Mouse (Mus musculus) forebrain, embryonic 13.5 days (tissue): ENCODE data around the gene Fam234b. TPM values are rescaled to one million over a fixed set of nuclear protein-coding genes. Genes with fewer than 3 reads are reported as not detected.
A peak's percentile ranks its signal among the peaks of the same experiment; 100 is the strongest.

Source experiments
- ATAC-seq: fragments of 200-750 bp; cut with Nextera tagmentation; 2 replicates; pipeline ENCODE4 v1.8.0; 2017
- H3K27ac ChIP-seq: fragments of 300-500 bp; sonication (generic); 2 replicates; pipeline ENCODE4 v1.5.1; 2015; ENCODE audit warnings: inconsistent platforms, mild to moderate bottlenecking, moderate library complexity
- H3K27me3 ChIP-seq: fragments of 300-500 bp; sonication (generic); 2 replicates; pipeline ENCODE4 v1.6.1; 2015; ENCODE audit warnings: mild to moderate bottlenecking, inconsistent platforms
- H3K36me3 ChIP-seq: fragments of 300-500 bp; sonication (generic); 2 replicates; pipeline ENCODE4 v1.6.1; 2015; ENCODE audit warnings: mild to moderate bottlenecking, inconsistent platforms; ENCODE audit not compliant: poor library complexity, severe bottlenecking
- H3K4me1 ChIP-seq: fragments of 300-500 bp; sonication (generic); 2 replicates; pipeline ENCODE4 v1.6.1; 2015; ENCODE audit warnings: inconsistent platforms
- H3K4me2 ChIP-seq: fragments of 300-500 bp; sonication (generic); 2 replicates; pipeline ENCODE4 v1.6.1; 2015; ENCODE audit warnings: inconsistent platforms, mild to moderate bottlenecking, moderate library complexity
- H3K4me3 ChIP-seq: fragments of 300-500 bp; sonication (generic); 2 replicates; pipeline ENCODE4 v1.5.1; 2015; ENCODE audit warnings: mild to moderate bottlenecking, inconsistent platforms
- H3K9ac ChIP-seq: fragments of 300-500 bp; sonication (generic); 2 replicates; pipeline ENCODE4 v1.6.1; 2015; ENCODE audit warnings: mild to moderate bottlenecking, inconsistent platforms
- H3K9me3 ChIP-seq: fragments of 300-500 bp; sonication (generic); replicated peaks from 2 replicates; pipeline ENCODE4 v1.6.1; 2016; ENCODE audit warnings: inconsistent platforms
- WGBS: fragments of 180-500 bp; shearing (Covaris S2); methylation state at CpG from one replicate; pipeline ENCODE4 v1.1.7; 2015; 5-methylcytosine and 5-hydroxymethylcytosine counted together
- polyA plus RNA-seq: library from polyadenylated mRNA; unstranded; fragments of >200 nt; fragmentation: Nextera tagmentation; extraction: Ambion mirVana; gene quantifications from 2 replicates; pipeline ENCODE4 v1.2.1, GENCODE M21; 2015

Fam234b gene
- polyA plus RNA-seq, 1 experiment from 2014 or later = 53.4 TPM

DNA sequence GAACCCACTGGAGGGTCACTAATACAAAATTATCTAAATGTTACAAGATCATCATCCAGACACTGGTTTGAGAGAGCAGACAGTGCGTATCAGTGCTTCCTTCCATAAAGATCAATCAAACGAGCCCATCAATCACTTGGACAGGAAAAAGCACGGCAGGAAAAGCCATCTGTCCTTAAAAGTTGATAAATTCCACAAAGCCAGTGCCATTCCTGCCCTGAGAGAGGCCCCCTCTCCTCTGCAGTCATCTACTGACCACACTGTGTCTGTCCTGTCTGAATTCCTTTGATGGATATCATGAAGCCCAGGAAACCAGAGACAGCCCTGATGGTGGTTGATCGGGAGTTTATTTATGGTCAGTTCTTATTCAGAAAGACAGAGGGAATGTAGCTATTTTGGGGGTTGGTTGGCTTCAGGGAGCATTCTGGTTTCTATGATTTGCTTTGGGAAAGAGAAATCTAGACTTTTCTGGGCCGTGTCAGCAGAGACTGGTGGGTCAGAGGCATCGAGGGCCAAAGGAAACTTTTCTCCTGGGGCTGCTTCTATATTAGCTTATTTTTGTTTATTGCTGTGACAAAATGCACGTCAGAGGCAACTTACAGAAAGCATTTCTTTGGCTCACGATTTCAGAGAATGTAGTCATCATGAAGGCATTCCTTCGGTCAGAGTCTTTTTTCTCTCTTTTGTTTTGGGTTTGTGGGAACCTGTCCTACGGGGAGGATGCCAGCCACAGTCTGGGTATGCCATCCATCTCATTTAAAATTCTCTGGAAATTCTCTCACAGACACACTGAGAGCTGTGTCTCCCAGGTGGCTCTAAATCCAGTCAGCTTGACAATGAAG is 10.5 kb upstream of the Fam234b start:
- Histone ChIP-seq H3K27me3 (no peaks in the 10 kb centered on the region), H3K9me3 (no peaks in the 10 kb centered on the region), H3K4me2 (no peak overlapping the region), H3K9ac (no peak overlapping the region), H3K4me1 (no peaks in the 10 kb centered on the region), H3K36me3 (no peaks in the 10 kb centered on the region), H3K4me3 (no peak overlapping the region), H3K27ac (no peak overlapping the region)
- ATAC-seq = no peak
- WGBS = 85% methylated on average over 10 of the region's 10 CpGs

DNA sequence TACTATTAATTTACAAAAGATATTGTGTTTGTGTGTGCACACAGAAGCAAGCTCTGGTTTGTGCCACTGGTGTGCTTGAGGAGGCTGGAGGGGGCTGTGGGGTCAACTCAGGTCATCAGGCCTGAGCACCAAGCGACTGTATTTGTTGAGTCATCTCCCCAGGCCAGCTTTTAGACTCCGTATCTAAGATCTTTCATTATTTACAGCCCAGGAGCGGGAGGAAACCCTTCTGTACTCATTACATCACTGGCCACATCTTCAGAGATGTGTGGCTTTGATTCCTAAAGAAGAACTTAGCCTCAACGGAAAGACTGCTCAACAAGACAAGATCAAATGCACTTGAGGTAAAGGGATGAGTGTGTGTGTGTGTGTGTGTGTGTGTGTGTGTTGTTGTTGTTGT is 9.1 kb upstream of the Fam234b start:
- no peak overlapping the region for H3K27ac ChIP-seq
- H3K4me2 ChIP-seq = no peak overlapping the region
- H3K36me3 ChIP-seq = no peaks in the 10 kb centered on the region
- ATAC-seq = no peak
- WGBS = 85% methylated on average over 4 of the region's 4 CpGs
- H3K4me1 ChIP-seq = no peaks in the 10 kb centered on the region; the same call in 1 of the 2 replicates
- no peaks in the 10 kb centered on the region for H3K27me3 ChIP-seq
- no peak overlapping the region for H3K9ac ChIP-seq
- no peaks in the 10 kb centered on the region for H3K9me3 ChIP-seq
- H3K4me3 ChIP-seq = no peak overlapping the region

- Histone ChIP-seq H3K27ac (no peak overlapping the region), H3K4me3 (no peak overlapping the region), H3K4me1 (no peaks in the 10 kb centered on the region; the same call in 1 of the 2 replicates), H3K9ac (no peak overlapping the region), H3K36me3 (no peaks in the 10 kb centered on the region), H3K9me3 (no peaks in the 10 kb centered on the region), H3K4me2 (no peak overlapping the region), H3K27me3 (no peaks in the 10 kb centered on the region)
- ATAC-seq = no peak
- 53% methylated on average over 6 of the region's 6 CpGs for WGBS
These were observed 7.7 kb upstream of the Fam234b start for GRCm38 (mm10) chr6:135190122-135190521.

DNA sequence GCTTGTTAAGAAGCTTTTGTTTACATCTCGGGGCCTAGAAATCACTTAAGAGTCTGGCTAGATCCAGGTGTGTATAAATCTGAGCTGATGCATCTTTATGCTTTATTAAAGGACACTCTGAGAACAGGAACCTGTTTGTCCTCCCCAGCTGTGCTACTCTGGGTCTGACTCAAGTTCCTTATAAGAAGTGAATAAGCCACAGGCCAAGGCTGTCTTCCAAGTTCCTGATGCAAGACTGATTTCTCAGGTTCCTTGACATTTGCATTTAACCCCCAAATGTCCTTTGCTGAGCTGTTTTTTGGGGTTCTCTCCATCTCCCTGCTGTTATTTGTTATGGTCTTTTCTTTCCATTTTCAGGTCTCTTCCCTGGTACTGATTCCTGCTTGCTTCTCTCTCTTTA is 5.9 kb upstream of the Fam234b start:
- Histone ChIP-seq H3K9ac (no peak overlapping the region), H3K36me3 (no peaks in the 10 kb centered on the region), H3K9me3 (no peaks in the 10 kb centered on the region), H3K27ac (no peak overlapping the region), H3K4me1 (no peaks in the 10 kb centered on the region; the same call in 1 of the 2 replicates), H3K27me3 (no peaks in the 10 kb centered on the region), H3K4me2 (no peak overlapping the region), H3K4me3 (no peak overlapping the region)
- ATAC-seq = no peak
- 83% methylated on average over 1 of the region's 1 CpGs for WGBS

GRCm38 (mm10) chr6:135192993-135193392 is 4.8 kb upstream of the Fam234b start:
- 82% methylated on average over 8 of the region's 8 CpGs for WGBS

GRCm38 (mm10) chr6:135193733-135194132 is 4.0 kb upstream of the Fam234b start:
- Histone ChIP-seq H3K4me2 (no peak overlapping the region), H3K9ac (no peak overlapping the region), H3K4me3 (no peak overlapping the region), H3K4me1 (peaks cover 9% of the 10 kb centered on the region), H3K9me3 (no peaks in the 10 kb centered on the region), H3K27me3 (no peaks in the 10 kb centered on the region), H3K27ac (no peak overlapping the region), H3K36me3 (no peaks in the 10 kb centered on the region)
- no peak for ATAC-seq
- WGBS = 30% methylated on average over 4 of the region's 4 CpGs

More at GRCm38 (mm10) chr6:135192993-135193392, 4.8 kb upstream of the Fam234b start:
- H3K27me3 ChIP-seq = no peaks in the 10 kb centered on the region
- no peak overlapping the region for H3K4me3 ChIP-seq
- H3K9ac ChIP-seq = no peak overlapping the region
- peaks cover 4% of the 10 kb centered on the region; the same call in 1 of the 2 replicates for H3K4me1 ChIP-seq
- no peak overlapping the region for H3K27ac ChIP-seq
- ATAC-seq = no peak
- H3K36me3 ChIP-seq = no peaks in the 10 kb centered on the region
- H3K4me2 ChIP-seq = no peak overlapping the region
- H3K9me3 ChIP-seq = no peaks in the 10 kb centered on the region

DNA sequence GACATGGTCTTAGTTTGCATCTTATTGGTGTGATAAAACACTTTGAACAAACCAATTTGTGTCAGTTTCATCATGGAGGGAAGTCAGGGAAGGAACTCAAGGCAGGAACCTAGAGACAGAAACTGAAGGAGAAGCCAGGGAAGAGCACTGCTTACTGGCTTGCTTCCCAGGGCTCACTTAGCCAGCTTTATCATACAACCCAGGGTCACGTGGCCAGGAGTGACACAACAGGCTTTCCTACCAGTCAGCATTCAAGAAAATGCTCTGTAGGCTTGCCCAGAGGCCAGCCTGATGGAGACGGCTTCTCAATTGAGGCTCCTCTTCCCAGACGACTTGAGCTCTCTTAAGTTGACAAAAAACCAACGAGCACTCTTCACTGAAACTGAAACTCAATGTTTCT is 2.9 kb upstream of the Fam234b start:
- Histone ChIP-seq H3K9me3 (no peaks in the 10 kb centered on the region), H3K36me3 (no peaks in the 10 kb centered on the region), H3K4me1 (peaks cover 20% of the 10 kb centered on the region), H3K27me3 (no peaks in the 10 kb centered on the region), H3K9ac (no peak overlapping the region), H3K4me3 (no peak overlapping the region), H3K27ac (no peak overlapping the region), H3K4me2 (no peak overlapping the region)
- no peak for ATAC-seq
- 79% methylated on average over 4 of the region's 4 CpGs for WGBS

DNA sequence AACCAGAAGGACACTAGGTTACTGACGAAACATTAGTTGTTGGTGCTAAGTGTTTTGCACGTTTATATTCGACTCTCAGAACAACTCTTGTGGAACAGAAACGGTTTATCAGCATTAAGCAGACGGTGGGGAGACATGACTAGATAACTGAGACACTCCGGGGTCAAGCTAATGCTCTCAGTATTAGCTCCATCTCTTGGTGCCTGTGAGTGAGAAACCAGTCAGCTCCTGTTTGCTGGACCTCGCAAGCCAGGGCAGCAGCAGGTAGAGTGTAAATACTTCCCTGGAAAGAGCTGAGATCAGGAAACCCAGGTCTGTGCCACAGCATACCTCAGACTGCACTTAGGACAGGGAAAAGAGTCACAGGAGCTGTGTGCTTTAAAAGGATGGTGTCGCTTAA is 1.1 kb upstream of the Fam234b start:
- 90% methylated on average over 8 of the region's 8 CpGs for WGBS
- H3K27ac ChIP-seq = no peak overlapping the region
- no peak overlapping the region for H3K4me2 ChIP-seq
- peaks cover 24% of the 10 kb centered on the region for H3K4me1 ChIP-seq
- no peaks in the 10 kb centered on the region for H3K9me3 ChIP-seq
- H3K4me3 ChIP-seq = no peak overlapping the region
- no peak overlapping the region for H3K9ac ChIP-seq
- H3K27me3 ChIP-seq = no peaks in the 10 kb centered on the region
- H3K36me3 ChIP-seq = no peaks in the 10 kb centered on the region
- no peak for ATAC-seq

GRCm38 (mm10) chr6:135197446-135197845 is 331 bp upstream of the Fam234b start:
- 21% methylated on average over 7 of the region's 7 CpGs for WGBS
- no peaks in the 10 kb centered on the region for H3K9me3 ChIP-seq
- peaks cover 24% of the 10 kb centered on the region for H3K4me1 ChIP-seq
- H3K4me2 ChIP-seq = peak overlapping the region; percentile 89
- peak overlapping the region; percentile 87 for H3K4me3 ChIP-seq
- peak overlapping the region; percentile 92 for H3K9ac ChIP-seq
- no peaks in the 10 kb centered on the region for H3K36me3 ChIP-seq
- H3K27ac ChIP-seq = no peak overlapping the region
- no peak for ATAC-seq
- no peaks in the 10 kb centered on the region for H3K27me3 ChIP-seq

GRCm38 (mm10) chr6:135198726-135199125 is 949 bp downstream of the Fam234b start:
- Histone ChIP-seq H3K9ac (peak overlapping the region; percentile 92), H3K4me2 (peak overlapping the region; percentile 89), H3K9me3 (no peaks in the 10 kb centered on the region), H3K27me3 (no peaks in the 10 kb centered on the region), H3K4me1 (peaks cover 26% of the 10 kb centered on the region), H3K27ac (no peak overlapping the region), H3K4me3 (peak overlapping the region; percentile 87), H3K36me3 (no peaks in the 10 kb centered on the region)
- ATAC-seq = no peak
- WGBS = 30% methylated on average over 6 of the region's 6 CpGs

- H3K27ac ChIP-seq = no peak overlapping the region
- 83% methylated on average over 16 of the region's 16 CpGs for WGBS
- no peak overlapping the region; the same call in 1 of the 2 replicates for H3K9ac ChIP-seq
These were observed 2.6 kb downstream of the Fam234b start for GRCm38 (mm10) chr6:135200122-135200957.

DNA sequence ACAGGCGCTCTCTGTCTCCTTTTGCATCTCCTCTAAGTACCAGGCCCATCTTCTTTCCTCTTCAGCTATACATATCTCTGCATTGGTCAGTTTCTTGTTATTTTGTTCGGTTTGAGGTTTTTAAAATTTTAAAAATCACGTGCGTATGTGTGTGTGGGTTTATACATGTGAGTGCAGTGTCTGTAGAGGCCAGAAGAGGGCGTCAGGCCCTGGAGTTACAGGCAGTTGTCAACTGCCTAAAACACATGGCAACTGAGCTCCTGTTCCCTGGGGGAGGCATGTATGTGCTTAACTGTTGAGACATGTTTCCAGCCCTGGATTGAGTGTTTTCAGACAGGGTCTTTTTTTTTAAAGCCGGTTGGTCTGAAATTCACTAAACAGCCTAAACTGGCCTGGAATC is 4.9 kb downstream of the Fam234b start:
- WGBS = 92% methylated on average over 6 of the region's 6 CpGs
- H3K4me2 ChIP-seq = no peak overlapping the region
- H3K9ac ChIP-seq = no peak overlapping the region
- no peaks in the 10 kb centered on the region for H3K27me3 ChIP-seq
- no peak for ATAC-seq
- H3K4me1 ChIP-seq = peaks cover 44% of the 10 kb centered on the region
- no peak overlapping the region for H3K4me3 ChIP-seq
- no peak overlapping the region for H3K27ac ChIP-seq
- no peaks in the 10 kb centered on the region for H3K36me3 ChIP-seq
- H3K9me3 ChIP-seq = no peaks in the 10 kb centered on the region

More at GRCm38 (mm10) chr6:135200122-135200957, 2.6 kb downstream of the Fam234b start:
- H3K36me3 ChIP-seq = no peaks in the 10 kb centered on the region
- no peak for ATAC-seq
- H3K4me2 ChIP-seq = no peak overlapping the region
- H3K27me3 ChIP-seq = no peaks in the 10 kb centered on the region
- H3K9me3 ChIP-seq = no peaks in the 10 kb centered on the region
- H3K4me3 ChIP-seq = no peak overlapping the region
- peaks cover 33% of the 10 kb centered on the region for H3K4me1 ChIP-seq
